Mouse (Mus musculus): ENCODE measurements around the gene Mettl16. TPM values are rescaled to one million over a fixed set of nuclear protein-coding genes. Genes with fewer than 3 reads are reported as not detected.
A peak's percentile ranks its signal among the peaks of the same experiment; 100 is the strongest.

Gene Mettl16
- total RNA-seq, 2 experiments from 2014 or later = 1.3 to 9.7 TPM

DNA sequence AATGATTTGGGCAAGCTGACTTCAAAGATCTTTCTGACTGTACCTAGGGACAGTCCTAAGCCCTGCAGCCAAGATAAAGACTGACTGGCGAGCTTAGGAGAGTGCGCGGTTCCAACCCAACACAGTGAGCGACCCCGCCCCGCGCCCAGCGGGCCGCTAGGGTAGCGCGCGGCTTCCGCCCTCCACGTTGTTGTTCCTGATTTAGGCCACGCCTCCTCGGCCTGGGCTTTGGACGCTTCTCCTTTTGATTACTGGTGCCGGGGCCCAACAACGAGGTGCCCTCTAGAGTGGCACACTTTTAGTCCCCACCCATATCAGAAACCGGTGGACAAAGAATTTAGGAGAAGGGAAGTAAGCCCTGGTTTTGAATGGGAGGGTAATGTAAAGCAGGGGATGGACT lies 59.2 kb downstream of the Mettl16 start:
- ATAC-seq (replicated peaks; ENCODE audit: low FRiP score, poor library complexity, severe bottlenecking) = peak; percentile 38

DNA sequence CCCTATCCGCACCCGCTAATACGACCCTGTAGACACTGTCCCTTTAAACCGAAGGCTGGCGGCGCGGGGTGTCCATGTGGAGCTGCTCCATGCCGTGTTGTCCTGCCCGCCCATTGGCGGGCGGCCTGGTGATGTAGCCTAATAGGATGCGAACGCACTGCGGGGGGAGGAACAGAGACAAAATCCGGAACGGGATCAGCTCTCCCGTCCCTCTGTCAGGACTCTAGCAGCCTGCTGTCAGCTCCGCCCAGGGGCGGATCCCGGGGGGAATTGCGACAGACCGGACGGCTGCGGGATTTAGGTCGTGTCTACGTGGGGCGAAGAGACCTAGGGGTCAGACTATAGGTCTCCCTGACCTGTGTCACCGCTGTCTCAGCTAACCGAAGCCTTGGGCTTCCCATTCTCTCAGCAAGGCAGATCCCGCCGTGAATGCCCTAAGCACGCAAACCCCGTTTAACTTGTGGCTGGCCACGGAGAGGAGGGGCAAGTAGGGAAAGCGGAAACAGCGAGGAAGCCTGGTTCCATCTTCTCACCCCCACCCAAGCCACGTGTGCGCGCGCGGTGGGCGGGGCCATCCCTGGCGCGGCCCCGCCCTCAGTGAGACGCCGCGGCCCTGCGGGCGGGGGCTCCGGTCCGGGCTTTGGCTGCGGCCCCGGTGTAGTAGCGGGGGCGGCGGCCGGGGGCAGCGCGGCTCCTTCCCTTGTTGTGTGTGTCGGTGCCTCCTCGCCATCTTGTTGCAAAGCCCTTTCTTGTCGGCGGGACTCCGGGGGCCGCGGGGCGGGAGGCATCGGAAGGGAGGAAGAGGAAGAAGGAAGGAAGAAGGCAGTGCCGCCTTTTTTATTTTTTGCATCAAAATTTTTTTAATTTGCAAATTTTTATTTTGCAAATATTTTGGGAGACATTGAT lies 59.9 kb downstream of the Mettl16 start, which contains the start of gene Mnt:
TSS of gene Mnt (plus strand) at position 665 of the 906 bp plus-strand sequence.
- peak; percentile 58 for ATAC-seq (replicated peaks; ENCODE audit: low FRiP score, poor library complexity, severe bottlenecking)

DNA sequence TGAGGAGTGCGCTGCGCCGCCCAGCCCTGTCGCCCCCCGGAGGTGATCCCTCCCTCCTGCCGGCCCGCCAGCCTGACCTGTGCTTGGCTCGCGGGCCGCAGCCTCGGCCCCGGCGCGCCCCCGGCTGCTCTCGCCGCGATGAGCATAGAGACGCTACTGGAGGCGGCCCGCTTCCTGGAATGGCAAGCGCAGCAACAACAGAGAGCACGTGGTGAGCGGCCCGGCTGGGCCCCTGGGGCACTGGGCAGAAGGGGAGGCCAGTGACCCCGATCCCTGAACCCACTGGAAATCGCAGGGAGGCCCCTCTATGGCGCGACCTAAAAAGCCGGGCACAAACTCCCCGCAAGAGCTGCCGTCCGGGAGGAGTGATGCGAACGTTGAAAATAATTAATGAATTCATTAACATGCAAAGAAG lies 60.6 kb downstream of the Mettl16 start:
- no peak for ATAC-seq (replicated peaks; ENCODE audit: low FRiP score, poor library complexity, severe bottlenecking)

DNA sequence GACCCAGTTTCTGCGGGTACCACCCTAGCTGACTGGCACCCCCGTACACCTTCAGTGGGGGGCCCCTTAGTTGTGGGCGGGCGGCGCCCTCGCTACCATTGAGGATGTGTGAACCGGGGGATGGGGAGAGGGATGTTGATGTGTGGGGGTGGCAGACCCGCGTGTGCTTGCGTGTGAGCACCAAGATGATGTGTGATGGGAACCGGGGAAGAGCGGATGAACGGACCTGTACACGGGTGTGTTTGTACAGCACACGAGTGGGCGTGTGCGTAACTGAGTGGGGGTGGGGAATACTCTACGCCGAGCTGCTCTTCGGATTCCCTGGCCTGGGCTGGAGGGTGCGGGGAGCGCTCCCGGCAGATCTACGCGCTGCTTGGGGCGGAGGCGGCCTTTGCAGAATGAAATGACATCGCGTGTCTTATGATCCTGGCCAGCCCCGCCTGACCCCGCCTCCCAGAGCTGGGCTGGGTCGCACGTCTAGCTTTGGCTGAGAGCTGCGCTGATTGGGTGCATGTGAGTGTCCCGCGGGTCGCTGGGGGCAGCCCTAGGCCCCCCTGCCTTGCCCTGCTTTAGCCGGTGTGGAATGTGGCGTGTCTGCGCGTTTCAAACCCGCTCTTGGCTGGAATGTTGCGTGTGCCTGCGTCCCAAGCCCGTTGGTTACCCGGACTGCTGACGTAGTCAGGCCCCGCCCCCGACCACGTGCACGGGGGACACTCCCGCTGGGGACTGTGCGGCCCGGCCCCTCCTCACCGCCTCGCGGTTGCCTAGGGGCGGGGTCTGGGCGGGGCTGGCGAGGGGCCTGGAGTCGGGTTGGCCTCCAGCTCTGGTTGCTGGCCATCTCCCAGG lies 61.2 kb downstream of the Mettl16 start:
- peak; percentile 72 for ATAC-seq (replicated peaks; ENCODE audit: low FRiP score, poor library complexity, severe bottlenecking)

DNA sequence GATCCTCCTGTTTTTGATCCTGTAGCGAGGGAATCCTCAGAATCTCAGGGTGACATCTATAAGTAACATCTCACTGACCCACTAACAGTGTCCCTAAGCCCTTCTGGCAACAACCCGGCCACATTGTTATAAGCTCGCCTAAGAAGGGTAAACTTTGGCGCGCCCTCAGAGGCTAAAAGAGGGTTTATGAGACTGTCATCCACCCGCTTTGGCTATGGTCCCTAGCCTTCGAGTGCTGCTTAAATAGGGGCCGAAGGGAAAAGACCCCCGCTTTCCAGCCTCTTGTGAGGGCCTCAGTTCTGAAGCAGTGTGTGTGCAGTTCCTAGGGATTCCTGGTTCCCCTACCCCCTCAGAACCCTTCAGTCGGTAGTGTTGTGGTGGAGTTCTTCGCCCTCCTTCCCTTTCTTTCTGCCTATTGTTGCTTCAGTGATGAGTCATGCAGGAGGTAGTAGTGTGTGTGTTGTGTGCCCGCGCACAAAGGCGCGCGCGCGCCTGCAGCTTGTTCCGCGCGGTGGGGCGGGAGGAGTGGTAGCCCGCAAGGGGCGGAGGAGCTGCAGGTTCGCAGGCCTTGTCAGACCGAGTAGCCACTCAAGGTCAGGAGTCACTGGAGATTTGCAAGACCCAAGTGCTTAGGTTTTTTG lies 62.0 kb downstream of the Mettl16 start:
- no peak for ATAC-seq (replicated peaks; ENCODE audit: low FRiP score, poor library complexity, severe bottlenecking)

DNA sequence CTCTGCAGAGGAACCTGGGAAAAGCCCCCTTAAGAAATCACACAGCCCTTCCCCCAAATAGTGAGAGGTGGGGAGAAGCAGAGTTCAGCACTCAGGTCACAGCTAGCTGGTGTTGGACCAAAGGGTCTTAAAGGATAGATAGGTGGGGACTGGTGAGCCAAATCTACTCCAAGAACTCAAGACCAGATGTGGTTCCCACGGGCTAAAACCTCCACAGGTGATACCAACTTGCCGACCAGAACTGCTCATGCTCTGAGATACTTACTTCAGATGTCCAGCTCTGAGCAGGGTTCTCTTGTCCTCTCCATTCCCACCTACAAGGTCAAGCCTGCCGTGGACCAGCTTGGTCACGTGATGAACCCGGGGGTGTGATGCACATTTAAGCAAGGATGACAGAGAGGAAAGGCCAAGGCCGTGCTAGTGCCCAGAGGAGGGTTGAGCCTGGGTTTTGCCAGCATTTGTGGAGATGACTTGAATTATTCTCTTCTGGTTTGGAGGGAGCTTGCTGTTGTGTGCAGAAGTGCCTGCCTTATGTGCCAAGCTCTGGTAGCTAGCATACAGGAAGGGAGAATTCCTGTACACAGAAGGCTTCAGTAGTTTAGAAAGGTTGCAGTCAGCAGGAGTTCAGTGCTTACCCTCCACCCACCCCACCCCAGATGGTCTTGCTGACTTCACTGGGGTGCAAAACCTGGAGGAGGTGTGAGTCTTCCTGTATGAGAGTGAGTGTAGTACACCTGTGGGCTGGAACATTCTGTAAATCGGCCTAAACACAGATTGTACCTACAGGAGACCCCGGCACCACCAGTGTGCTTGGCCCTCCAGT lies 63.1 kb downstream of the Mettl16 start:
- ATAC-seq (replicated peaks; ENCODE audit: low FRiP score, poor library complexity, severe bottlenecking) = no peak

DNA sequence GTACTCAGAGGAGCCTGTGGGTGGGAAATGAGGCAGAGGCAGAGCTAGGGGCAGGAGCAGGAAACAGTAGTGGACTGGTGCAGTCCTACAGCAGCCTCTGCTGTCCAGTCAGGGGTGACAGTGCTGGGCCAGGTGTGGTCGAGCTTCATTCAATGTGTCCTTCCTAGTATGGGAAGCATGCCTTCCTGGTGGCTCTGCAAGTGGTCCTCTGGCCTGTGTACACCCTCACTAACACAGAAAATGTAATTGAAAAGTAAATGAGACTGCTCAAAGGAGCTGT lies 63.7 kb downstream of the Mettl16 start:
- ATAC-seq (replicated peaks; ENCODE audit: low FRiP score, poor library complexity, severe bottlenecking) = no peak

DNA sequence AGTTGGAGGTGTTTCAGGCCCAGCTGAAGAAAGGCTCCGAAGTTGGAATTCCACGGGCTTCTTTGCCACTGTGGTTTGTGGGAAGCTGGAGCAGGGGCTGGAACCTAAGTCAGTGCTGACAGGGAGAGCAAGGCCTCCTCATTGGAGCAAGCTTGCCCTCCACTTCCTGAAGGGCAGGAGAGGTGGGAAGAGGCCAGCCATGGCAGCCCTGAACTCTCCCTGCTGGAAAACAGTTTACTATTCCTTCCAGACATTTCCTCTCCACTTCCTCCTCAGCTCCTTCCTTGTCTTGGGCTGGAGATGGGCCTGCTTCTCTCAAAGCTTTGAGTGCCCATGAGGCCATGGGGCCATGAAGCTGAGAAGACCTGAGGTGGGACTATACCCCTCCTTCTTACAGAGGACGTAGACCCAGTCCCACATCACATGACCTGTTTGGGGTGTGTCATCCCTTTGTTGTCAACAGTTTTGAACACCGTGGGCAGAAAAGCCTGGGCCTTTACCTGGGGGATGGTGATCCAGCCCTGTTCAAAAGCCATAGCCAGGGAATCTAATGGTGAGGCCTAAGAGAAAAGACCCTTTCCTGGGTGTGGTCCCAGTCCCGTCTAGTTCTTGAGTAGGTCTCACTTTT lies 64.1 kb downstream of the Mettl16 start:
- no peak for ATAC-seq (replicated peaks; ENCODE audit: low FRiP score, poor library complexity, severe bottlenecking)

DNA sequence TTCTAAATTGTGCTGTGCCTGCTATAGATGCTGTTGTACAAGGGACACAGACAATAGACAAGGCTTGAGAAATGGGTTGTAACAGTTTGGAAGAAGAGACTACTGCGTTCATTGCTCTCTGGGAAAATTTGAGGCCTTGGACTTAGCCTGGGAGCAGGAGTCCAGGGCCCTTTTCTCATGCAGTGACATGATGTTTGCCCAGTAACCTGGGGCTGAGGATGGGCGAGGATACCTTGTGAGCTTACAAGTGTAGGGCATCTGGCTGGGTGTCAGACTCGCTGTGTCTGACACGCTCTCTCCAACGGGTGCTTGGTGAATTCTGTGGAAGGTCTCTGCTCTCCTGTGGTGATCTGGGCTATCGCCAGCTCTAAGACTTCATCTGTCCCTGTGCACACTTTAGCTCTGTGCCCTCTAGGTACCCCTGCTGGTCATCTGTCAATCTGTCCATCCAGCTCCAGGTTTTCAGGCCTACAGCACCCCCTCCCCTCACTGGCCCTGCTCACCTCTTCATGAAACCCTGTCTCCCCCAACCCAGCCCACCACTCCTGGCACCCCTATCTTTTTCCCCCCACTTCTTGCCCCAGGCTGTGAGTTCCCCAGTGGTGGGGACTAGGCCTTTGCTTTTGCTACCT lies 65.1 kb downstream of the Mettl16 start:
- no peak for ATAC-seq (replicated peaks; ENCODE audit: low FRiP score, poor library complexity, severe bottlenecking)

DNA sequence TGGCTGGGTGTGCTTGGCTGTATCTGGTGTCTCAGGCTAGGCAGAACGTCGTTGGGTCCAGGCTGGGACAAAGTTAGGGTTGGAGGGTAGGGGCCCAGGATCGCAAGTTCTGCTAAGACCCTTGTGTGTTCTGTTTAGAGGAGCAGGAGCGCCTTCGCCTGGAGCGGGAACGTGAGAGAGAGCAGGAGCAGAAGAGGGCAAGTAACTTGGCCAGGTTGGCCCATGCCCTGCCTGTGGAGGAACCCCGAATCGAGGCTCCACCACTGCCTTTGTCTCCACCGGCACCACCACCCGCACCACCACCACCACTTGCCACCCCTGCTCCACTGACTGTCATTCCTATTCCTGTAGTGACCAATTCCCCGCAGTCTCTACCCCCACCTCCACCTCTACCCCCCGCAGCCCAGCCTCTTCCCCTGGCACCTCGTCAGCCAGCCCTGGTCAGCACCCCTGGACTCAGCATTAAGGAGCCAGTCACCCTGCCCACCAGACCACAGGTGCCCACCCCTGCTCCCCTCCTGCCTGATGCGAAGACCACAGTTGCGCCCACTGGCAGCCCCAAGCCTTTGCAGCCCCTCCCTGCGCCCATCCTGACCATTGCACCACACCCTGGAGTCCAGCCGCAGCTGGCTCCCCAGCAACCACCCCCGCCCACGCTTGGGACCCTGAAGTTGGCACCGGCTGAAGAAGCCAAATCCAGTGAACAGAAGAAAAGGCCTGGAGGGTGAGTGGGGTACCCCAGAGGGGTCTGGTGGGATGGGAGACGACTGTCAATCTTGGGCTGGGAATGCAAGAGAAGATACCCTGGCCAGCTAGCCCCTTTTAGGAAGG lies 65.8 kb downstream of the Mettl16 start:
- ATAC-seq (replicated peaks; ENCODE audit: low FRiP score, poor library complexity, severe bottlenecking) = no peak

DNA sequence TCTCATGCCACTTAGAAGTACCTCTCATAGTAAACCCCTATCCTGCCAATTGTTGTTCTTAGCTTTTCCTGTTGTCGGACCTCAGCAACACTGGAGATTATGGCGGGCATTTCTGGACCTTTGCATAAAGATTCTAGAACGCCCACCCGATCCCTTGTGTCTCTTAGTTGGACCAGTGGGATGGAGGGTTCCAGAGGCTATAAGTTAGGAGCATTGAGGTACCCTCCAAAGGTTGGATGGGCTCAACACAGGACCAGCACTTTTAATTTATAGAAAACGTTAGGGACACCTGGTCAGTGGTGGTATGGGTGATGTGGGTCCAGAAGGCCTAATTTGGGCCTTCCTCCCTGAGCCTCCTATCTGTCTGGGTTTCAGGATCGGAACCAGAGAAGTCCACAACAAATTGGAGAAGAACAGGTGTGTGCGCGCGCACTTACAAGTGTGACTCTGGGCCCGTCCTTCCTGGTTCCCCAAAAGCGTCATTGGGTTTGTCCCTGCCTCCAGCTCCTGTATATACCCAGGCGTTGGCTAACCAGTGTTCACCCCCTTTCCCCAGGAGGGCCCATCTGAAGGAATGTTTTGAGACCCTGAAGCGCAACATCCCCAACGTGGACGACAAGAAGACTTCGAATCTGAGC lies 66.5 kb downstream of the Mettl16 start:
- ATAC-seq (replicated peaks; ENCODE audit: low FRiP score, poor library complexity, severe bottlenecking) = peak; percentile 9

DNA sequence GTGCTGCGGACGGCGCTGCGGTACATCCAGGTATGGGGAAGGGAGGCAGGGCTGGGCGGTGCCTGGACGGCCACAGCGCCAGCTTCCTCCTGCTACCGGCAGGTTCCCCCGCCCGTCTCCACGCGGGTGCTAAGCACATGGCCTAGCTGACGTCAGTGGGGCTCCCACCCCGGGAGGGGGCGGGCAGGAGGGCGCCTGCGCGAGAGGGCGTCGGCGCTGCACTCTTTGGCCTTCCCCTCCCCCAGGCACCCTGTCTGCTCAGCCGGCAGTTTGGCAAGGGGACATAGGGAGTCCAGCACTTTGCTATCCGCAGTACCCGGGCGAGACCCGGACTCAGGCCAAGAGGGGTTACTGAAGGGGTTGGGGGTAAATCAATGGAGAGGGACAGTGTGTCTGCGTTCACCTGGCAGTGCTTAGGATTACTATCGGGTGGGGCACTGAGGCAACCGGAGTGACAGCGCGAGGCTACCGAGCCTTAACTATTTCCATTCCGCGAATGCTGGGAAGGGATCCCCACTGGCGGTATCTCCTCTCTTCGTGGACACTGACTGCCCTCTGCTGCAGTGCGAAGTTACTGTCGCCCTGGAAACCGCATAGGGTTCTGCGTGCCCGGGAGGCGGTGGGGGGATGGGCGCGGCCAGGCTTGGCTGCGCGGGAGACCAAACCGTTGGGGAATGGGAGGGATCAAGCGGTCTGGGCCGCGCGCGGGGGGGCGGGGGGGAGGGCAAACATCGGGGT lies 67.2 kb downstream of the Mettl16 start:
- ATAC-seq (replicated peaks; ENCODE audit: low FRiP score, poor library complexity, severe bottlenecking) = peak; percentile 71

DNA sequence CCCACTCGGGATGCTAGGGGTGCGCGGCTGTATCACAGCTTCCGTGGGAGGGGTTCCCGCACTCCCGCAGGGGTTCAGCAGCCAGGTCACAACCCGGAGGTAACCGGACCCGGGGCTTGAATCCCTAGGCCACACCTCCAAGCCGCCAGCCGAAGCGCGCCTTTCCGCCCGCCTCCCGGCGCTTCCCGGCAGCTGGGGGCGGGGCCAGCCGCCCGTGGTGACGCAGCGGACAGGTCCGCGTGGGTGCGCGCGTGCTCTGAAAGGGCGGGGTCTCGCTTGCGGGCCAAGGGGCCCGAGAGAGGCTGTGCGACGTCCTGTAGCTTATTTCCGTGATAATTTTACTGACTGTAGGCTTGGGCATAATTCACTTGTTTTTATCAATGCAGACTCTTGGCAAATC lies 67.8 kb downstream of the Mettl16 start:
- peak; percentile 70 for ATAC-seq (replicated peaks; ENCODE audit: low FRiP score, poor library complexity, severe bottlenecking)

DNA sequence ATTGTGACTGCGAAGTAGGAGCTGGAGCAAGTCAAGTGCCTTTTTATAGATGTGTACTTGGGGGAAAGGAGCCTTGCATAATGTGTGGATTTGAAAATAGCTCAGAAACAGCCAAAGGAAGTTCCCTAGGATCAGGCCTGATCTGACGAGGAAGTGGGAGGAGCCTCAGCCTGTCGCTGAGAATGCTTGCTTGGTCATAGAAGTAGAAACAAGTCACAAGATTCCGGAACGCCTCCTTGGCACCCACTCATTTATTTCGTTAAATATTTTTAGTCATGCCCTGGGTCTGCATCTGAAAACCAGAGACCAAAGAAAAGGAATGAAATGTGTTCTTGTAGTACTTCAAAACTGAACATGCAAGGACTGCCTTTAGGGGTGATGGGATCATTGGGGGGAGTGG lies 68.3 kb downstream of the Mettl16 start:
- peak; percentile 38; the same call in 1 of the 2 replicates for ATAC-seq (replicated peaks; ENCODE audit: low FRiP score, poor library complexity, severe bottlenecking)

DNA sequence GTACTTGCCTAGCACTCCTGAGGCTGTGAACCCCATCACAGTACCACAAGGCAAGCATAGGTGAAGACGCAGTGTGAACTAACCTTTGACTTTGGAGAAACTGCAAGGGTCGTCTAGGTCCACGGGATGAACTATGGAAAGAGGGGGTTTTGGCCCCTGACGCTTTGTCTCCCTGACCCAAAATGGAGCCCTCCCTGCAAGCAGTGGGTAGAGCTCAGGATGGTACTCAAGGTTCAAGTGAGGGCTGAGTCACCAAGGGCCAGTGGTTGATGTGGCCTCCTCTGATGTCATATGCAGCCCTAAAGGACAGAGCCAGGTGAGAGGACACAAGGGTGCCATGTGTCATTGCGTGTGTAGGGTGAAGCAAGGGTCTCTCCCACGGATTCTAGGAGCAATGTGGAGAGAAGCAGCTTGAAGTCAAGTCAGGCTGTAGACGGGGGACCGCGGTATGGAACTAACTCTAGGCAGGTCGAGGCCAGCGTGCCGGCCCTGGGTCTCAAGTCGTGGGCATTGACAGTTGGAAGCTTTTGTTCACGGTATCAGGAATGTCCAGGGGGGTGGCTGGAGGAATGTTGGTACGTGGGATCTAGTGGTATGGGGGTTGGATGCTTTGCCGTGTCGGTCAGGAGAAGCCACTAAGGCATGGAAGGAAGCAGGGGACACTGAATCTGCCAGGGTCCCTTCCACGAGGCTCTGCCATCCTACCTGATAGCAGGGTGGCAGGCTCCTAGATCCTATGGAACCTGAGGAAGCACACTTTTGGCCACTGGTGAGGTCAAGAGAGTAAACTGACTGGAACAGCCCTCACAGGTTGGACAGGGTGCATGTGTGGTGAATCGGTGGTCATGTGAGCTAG lies 69.5 kb downstream of the Mettl16 start:
- no peak for ATAC-seq (replicated peaks; ENCODE audit: low FRiP score, poor library complexity, severe bottlenecking)

DNA sequence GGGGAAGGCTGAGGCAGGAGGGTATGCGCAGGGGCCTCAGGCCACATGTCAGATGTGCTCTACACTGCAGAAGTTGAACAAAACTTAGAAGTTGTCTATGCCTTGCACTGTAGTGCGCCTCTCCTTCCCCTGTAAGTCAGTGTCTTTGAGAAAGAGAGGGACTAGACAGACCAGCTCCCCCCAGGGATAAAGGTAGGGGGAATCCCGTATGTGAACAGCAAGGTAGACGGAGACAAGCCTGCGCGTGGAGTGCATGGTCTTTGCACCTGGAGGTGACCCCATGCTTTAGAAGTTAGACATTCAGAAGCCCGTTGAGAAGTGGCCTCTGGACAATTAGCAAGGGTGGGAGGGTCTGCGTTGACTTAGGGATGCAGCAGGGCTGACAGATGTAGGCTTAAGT lies 70.1 kb downstream of the Mettl16 start:
- ATAC-seq (replicated peaks; ENCODE audit: low FRiP score, poor library complexity, severe bottlenecking) = no peak
